Mouse (Mus musculus): ENCODE data around the gene Sgip1.

Gene Sgip1

DNA sequence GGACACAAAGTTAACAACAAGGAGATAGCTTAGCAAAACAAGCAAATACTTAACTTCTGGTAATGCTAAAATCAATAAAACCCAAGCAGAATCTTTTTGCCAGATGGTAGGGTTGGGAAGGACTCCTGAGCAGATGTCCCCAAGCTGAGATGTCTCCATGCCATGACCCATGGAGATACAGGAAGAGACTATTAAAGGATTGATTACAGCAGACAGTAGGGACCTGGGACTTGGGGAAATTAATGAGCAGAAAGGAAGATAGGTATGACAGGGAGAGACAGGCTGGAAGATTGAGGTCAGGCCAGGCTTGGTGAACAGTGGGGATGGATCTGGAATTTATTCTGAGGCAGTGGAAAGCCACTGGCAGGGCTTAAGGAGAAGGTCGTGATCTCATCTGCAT, 33.5 kb downstream of the Sgip1 start:
- no peak for DNase-seq (ENCODE audit: low read depth, low spot score)

GRCm38 (mm10) chr4:102775596-102776270, 34.6 kb downstream of the Sgip1 start:
- DNase-seq (ENCODE audit: low read depth, low spot score) = no peak

- DNase-seq (ENCODE audit: low read depth, low spot score) = no peak
These were observed 38.8 kb downstream of the Sgip1 start for GRCm38 (mm10) chr4:102779902-102780301.

GRCm38 (mm10) chr4:102783063-102783748, 42.1 kb downstream of the Sgip1 start:
- no peak for DNase-seq (ENCODE audit: low read depth, low spot score)

DNA sequence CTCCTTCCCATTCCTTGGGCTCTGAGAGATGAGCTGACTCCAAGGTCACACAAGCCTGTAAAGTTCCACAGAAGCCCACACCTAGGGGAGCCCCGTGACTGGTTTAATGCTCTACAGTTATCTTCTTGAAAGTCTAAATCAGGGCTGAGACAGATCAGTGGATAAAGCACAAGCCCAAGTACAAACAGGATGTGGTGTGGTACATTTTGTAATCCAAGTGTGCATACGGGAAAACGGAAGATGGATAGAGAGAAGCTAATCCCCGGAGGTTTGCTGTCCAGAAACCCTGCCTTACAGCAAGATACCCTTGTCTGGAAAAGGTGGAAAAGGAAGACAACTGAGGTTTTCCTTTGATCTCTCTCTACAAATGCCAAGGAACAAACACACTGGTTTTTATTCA, 44.1 kb downstream of the Sgip1 start:
- DNase-seq (ENCODE audit: low read depth, low spot score) = no peak

DNA sequence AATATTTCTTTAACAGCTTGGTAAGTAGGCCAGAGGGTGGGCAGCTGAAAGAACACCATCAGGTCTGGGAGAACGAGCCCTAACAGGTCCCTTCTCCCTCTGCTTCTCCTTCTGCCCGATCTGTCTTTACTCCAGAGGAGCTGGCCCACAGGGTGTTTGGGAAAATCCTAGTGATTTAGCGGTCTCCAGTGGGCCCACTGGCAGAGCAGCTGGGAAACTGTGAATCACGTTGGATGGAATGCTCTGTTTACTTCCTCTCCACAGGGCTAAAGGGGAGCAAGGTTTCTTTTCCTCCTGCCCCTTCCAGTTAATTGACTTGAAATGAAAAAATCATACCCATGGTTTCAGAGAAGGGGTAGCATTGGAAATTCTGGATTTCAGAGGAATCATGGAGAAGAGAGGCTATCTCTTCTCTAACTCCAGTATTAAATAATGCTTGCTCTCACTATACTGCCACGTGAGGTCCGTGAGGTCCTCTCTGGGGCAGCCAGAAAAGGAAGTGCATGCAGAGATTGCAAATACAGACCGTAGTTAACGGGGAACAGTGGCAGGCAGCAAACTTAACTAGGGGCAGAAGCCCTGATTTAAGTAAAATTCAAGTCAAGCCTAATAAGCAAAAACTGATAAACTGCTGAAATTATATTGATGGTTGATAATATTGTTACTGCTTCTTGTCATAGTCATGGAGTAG, 51.1 kb downstream of the Sgip1 start:
- no peak for DNase-seq (ENCODE audit: low read depth, low spot score)

DNA sequence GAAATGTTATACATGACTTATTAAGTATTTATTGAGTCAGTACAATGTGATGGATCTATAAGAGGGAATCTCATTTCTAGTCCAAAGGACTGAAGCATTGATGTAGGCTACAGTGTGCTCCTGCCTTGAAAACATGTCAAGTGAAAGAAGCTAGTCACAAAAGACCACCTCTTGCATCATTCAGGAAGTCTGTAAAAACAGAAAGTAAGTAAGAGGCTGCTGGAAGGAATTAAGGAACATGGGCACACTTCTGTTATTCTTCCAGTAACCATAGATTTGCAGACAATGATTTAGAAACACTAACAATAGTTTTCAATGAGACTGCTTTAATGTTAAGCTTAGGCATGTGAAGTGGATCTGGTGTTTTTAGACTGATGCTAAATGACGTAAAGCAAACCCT, 60.4 kb downstream of the Sgip1 start:
- no peak for DNase-seq (ENCODE audit: low read depth, low spot score)

DNA sequence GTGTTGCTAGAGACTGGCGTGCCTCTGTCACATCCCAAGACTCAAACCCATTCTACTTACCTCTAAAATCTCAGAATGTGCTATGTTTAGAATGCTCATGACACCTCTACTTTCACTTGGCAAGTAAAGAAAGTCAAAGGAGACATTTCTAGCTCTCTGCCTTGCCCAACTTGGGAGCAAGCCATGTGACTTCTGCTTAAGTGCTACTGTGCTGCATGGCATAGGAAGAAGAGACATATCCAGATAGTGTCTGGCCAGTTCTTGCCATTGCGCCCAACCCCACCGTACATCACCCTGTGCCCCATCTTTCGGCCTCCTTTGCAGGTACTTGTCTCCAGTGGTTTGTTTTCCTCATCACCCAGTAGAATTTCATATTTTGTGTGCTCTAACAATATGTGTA, 60.8 kb downstream of the Sgip1 start:
- no peak for DNase-seq (ENCODE audit: low read depth, low spot score)

DNA sequence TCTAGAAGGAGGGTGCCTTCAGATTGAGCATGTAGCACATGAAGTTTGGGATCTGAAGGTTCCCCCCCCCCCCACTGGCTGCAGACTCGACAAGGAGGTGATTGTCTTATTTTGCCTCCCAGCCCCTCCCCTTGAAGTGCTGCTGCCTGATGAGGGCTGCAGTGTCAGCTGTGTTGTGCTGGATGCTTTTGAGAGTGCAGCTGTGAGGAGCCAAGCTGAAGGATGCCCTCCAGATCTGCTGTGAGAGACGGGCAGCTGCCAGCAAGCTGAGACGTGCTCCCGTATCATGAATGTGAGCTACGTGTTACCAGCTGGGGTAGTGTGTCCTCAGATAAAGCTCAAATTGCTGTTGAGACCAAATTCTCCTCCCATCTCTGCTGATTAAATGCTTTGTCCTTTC, 63.5 kb downstream of the Sgip1 start:
- DNase-seq (ENCODE audit: low read depth, low spot score) = peak; percentile 27

GRCm38 (mm10) chr4:102806987-102807386, 65.9 kb downstream of the Sgip1 start:
- no peak for DNase-seq (ENCODE audit: low read depth, low spot score)

DNA sequence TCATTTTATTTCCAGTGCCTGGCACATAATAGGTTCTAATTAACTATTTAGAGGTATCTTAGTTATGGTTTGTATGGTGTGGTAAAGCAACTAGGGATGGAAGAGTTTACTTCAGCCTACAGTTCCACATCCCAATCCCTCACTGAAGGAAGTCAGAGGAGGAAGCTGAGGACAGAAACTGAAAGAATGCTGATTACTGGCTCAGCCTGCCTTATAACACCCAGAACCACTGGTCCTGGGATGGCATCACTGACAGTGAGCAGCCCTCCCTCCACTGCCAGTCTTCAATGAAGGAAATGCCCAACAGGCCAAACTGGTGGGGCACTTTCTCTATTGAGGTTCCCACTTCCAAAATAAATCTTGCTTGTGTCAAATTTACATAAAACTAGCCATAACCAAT, 67.2 kb downstream of the Sgip1 start:
- no peak for DNase-seq (ENCODE audit: low read depth, low spot score)

DNA sequence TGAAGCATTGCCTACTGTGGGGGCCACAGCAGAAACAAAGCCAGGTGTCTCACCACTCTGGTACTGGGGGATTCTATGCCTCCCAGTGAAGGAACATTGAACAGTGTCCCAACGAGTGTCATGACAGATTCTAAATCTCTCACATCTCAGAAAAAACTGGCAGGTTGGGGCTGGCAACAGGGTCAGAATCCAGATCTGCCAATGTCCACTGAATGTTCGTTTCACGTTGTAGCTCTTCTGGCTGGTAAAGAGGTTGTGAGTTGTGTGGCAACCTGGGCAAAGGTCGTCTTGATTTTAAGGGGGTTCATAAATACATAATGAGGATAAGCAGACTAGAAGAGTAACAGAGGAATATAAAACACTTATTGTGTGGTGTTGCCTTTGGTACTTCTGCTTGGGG, 68.2 kb downstream of the Sgip1 start:
- no peak for DNase-seq (ENCODE audit: low read depth, low spot score)

DNA sequence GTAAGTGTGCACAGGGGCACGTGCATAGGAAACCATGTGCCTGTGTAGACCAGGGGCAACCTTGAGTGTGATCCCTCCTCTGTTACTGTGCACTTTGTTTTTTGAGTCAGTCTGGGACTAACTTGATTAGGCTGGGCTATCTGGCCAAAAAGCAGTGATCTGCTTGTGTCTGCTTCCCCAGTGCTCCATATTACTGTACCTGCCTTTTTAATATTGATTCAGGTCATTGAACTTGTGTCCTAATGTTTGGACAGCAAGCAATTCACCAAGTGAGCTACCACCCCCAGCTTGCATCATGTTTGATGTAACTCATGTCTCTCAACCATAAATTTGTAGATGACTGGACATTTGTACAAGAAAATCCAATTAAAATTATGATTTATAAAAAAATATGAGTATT, 69.2 kb downstream of the Sgip1 start:
- no peak for DNase-seq (ENCODE audit: low read depth, low spot score)

DNA sequence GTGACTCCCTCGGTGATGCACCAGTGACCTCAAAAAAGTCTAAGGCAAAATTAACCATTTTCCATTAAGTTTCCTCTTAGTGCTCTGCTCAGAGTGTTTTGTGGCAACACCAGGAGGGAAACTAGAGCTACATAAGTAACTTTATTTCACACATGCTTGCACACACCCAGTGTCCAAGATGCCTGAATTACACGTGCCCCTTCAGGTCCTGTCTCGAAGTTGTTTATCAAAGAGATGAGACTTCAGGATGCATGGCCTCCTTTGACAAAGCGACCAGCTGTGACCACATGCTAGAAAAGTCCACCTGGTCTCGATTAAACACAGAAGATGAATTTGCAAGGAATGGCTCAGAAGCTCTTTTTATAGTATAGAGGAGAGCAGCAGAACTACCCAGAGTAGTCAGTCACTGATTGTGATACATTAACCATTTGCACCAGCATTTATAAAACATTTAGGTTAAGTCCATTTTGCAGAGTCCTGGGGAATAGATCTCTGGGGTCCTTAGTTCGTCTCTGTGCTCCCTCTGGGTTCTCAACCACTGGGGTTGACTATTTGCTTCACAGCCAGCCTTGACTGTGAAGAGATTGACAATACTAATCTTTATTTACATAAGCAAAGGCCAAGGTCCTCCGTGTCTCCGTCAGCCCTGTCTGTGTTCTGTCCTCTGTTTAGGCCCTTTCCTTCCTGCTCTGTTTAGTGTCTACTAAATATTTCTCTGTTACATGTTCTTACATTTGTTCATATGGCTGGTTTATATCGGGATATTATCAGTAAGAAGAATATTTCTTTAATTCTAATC, 70.1 kb downstream of the Sgip1 start:
- no peak for DNase-seq (ENCODE audit: low read depth, low spot score)

GRCm38 (mm10) chr4:102813346-102813745, 72.2 kb downstream of the Sgip1 start:
- no peak for DNase-seq (ENCODE audit: low read depth, low spot score)

DNA sequence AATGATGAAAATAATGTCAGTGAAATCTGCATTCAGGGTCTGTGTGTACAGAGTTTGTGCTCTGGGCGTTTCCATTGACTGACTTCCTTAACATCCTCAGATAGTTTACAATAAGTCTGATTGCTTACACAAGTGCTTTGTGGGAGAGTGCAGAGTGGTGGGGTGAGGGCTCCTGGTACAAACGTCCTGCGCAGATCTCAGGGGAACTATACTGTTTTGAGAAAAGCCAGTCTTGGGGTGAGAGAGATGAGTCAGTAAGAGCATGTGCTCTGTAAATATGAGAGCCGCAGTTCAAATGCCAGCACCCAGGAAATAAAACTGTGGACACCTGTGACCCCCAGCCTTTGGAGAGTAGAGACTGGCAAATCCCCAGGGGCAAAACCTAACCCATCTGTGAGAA, 80.7 kb downstream of the Sgip1 start:
- DNase-seq (ENCODE audit: low read depth, low spot score) = no peak

DNA sequence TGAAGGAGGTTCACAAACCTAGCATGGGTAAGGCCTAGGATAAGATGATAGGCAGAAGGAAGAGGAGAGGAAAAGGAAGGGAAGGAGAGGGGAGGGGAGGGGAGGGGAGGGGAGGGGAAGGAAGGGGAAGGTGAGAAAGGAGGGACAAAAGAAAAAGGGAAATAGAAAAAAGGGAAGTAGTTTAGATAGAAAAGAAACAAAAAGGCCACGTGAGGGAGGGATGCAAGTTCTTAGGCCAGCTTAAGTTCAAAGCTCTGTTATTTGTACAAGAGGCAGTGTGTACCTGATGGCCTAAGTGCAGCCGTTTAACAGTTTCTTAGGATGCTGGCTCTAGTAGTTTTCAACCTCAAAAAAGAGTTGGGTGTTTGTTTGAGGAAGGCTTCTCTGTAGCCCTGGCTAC, 83.4 kb downstream of the Sgip1 start:
- no peak for DNase-seq (ENCODE audit: low read depth, low spot score)

GRCm38 (mm10) chr4:102826159-102826558, 85.1 kb downstream of the Sgip1 start:
- peak; percentile 51 for DNase-seq (ENCODE audit: low read depth, low spot score)

DNA sequence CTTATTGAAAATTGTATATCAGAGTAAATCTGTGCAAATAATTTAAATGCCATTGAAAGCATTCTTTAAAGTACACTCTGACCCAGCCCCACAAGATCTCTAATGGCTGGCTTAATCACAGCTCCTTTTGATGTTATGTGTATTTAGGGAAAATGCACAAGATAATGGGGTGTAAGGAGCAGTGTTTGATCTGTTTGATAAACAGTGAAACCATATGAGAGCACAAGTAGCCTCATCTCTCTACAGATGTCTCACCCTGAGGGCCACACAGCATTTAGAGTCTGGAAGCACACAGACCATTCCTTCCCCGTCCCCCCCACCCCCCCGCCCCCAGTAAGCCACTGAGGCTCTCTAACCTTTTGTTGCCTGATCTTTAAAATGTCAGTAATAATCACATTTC, 87.4 kb downstream of the Sgip1 start:
- no peak for DNase-seq (ENCODE audit: low read depth, low spot score)

- no peak for DNase-seq (ENCODE audit: low read depth, low spot score)
These were observed 92.1 kb downstream of the Sgip1 start for GRCm38 (mm10) chr4:102833191-102833590.

- DNase-seq (ENCODE audit: low read depth, low spot score) = no peak
These were observed 92.6 kb downstream of the Sgip1 start for GRCm38 (mm10) chr4:102833726-102834125.

GRCm38 (mm10) chr4:102834710-102835109, 93.6 kb downstream of the Sgip1 start:
- no peak for DNase-seq (ENCODE audit: low read depth, low spot score)
